Mouse (Mus musculus) spleen, adult 12 weeks (tissue): ENCODE data around the gene Kel.

Source experiments
- DNase-seq: peaks from one replicate; pipeline ENCODE4 v3.0.0; 2022; ENCODE audit warnings: low spot score

The Kel gene

GRCm38 (mm10) chr6:41646220-41646619 lies 57.9 kb downstream of the Kel start:
- DNase-seq, result no peak

DNA sequence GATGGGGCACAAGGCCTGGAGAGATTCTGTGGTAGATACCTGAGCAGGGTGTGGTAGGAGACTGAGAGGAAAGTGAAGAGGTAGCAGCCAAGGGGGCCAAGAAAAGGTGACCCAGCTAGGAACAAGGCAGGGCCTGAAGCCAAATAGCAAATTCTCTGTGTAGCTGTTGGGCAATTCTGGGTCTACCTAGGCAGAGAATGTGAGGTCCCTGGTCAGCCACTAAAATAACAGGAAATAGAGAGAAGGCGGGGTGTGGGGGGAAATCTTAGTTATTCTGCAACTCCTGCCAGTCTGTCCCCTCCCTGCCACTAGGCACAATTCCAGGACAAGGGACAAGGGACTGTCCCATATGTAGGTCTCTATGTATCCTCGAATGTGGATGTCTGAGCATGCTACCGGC lies 60.9 kb downstream of the Kel start:
- no peak for DNase-seq

- DNase-seq, result no peak
Observed at GRCm38 (mm10) chr6:41642765-41643164, 61.4 kb downstream of the Kel start.

DNA sequence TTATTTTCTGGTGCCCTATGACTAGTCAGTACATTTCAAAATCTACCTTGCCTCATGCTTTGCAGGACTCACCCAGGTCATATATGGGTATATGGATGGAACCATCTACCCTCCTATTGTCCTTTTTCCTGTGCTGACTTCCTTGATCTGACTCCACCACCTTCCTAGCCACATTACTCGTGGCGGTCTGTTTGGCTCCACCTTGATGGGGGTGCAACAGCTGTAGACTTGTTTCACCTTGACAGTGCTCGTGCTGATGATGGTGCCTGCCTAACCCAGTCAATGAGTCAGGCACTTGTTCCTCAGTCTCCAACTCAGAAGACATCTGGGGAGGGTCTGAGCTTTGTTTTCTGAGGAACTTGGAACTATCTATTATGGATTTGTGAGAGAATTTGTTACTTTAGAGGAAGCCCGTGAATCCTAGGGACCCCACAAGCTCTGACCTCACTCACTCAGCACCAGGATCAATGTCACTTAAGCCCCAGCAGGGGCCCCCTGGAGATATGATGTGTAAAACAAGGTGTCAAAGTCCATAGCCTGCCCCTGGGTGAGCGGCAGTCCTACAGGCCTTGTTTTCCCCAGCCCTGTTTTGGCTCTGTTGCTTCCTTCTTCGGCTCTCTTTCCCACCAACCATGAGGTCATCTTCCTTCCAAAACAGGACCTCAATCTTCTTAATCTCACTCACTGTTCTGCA lies 62.8 kb downstream of the Kel start:
- DNase-seq, result no peak

DNA sequence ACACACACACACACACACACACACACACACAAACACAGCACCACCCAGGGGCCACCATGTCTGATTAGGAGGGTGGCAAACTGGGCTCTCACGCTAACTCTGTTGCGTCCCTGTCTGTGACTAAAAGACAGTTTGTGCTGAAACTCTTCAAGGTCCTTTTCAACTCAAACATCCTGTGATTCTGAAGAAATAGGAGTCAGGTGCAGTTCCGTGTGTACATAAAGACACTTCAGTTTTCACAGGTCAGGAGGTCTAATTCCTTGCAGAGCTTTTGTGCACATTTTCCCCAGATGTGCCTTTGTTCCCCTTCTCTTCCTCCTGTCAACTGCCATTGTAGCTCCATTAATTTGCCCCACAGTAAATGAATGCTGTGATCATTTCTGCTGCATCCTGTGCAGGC lies 63.7 kb downstream of the Kel start:
- DNase-seq, result no peak

- no peak for DNase-seq
Observed at GRCm38 (mm10) chr6:41637927-41638506, 66.1 kb downstream of the Kel start.

DNA sequence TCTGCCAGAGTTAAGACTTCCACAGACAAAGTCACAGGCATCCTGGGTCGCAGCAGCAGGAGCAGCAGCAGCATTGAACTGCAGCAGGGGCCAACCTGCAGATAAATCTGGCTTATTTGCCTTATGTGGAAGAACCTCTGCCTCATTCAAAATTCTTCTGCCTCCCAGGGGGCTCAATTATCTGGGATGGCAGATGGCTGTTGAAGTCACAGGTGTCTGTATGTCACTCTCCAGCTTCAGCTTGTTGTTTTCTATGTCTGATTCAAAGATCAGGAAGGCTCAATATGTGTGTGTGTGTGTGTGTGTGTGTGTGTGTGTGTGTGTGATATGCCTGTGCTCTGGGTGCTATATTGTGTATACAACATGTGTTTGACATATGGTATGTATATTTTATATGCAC lies 66.7 kb downstream of the Kel start:
- no peak for DNase-seq
